Mouse (Mus musculus) testis, adult 2 months (tissue): ENCODE measurements around the gene Ngf.

Source experiments
- CTCF ChIP-seq: fragments of 200-500 bp; IDR thresholded peaks from 2 replicates; pipeline ENCODE4 v1.5.1; 2012; ENCODE audit warnings: low read depth, mild to moderate bottlenecking, inconsistent platforms, low read length, moderate library complexity; ENCODE audit not compliant: control insufficient read depth, insufficient read depth, insufficient replicate concordance
- POLR2A ChIP-seq: fragments of 200-500 bp; IDR thresholded peaks from 2 replicates; pipeline ENCODE4 v1.6.1; 2012; ENCODE audit warnings: low read depth, mild to moderate bottlenecking, inconsistent platforms, low read length, moderate library complexity; ENCODE audit not compliant: control insufficient read depth

DNA sequence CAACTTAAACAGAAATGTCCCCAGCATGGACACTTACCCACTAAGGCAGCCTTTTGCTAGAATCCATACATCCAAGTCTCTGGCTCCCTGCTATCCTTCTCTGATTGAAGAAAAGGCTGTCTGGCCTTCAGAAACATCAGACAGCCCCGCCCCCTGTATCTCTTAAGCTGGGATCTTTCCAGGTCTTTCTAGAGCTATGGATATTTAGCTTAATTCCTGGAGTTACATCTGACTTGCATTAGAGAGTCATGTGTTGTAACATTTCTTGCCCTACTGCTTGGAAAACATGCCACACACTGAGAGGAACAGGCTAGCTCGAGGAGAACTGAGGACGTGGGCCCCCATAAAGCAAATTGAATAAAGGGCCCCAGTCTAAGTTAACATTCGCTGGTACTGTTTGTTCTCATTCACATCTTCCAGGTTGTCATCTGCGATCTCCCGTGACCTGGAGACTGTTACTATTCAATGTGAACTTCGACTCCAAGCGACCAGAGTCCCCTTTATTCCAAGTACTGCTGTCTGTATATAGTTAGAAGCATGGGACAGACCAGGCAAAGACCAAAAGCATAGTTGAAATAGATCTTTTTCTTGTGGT, 38.0 kb downstream of the Ngf start:
- TF ChIP-seq CTCF = no peak
- no peak for TF ChIP-seq POLR2A
